Mouse (Mus musculus) limb, embryonic 14.5 days (tissue): Measurements from ENCODE around the gene Slc25a36. TPM values are rescaled to one million over a fixed set of nuclear protein-coding genes. Genes with fewer than 3 reads are reported as not detected.
A peak's percentile ranks its signal among the peaks of the same experiment; 100 is the strongest.

ENCODE experiments used
- ATAC-seq: fragments of 200-750 bp; cut with Nextera tagmentation; 2 replicates; pipeline ENCODE4 v1.8.0; 2017; ENCODE audit warnings: low read depth, moderate number of reproducible peaks, moderate TSS enrichment; ENCODE audit not compliant: low FRiP score
- DNase-seq: peaks from one replicate; pipeline ENCODE4 v3.0.0-alpha.2; 2015; ENCODE audit warnings: low spot score
- H3K27ac ChIP-seq: fragments of 300-500 bp; sonication (generic); replicated peaks from 2 replicates; pipeline ENCODE4 v1.5.1; 2014; ENCODE audit warnings: low read depth, mild to moderate bottlenecking, low read length, moderate library complexity, mixed read lengths
- H3K27me3 ChIP-seq: fragments of 300-500 bp; sonication (generic); 2 replicates; pipeline ENCODE4 v1.6.1; 2014; ENCODE audit warnings: low read length, mixed read lengths; ENCODE audit not compliant: control insufficient read depth, insufficient read depth
- H3K36me3 ChIP-seq: fragments of 300-500 bp; sonication (generic); 2 replicates; pipeline ENCODE4 v1.6.1; 2014; ENCODE audit warnings: mild to moderate bottlenecking, low read length, moderate library complexity, mixed read lengths; ENCODE audit not compliant: control insufficient read depth, insufficient read depth
- H3K4me1 ChIP-seq: fragments of 300-500 bp; sonication (generic); 2 replicates; pipeline ENCODE4 v1.6.1; 2014; ENCODE audit warnings: antibody characterized with exemption, low read length, mixed read lengths; ENCODE audit not compliant: control insufficient read depth, insufficient read depth
- H3K4me2 ChIP-seq: fragments of 300-500 bp; sonication (generic); replicated peaks from 2 replicates; pipeline ENCODE4 v1.6.1; 2014; ENCODE audit warnings: low read depth, mild to moderate bottlenecking, low read length, moderate library complexity; ENCODE audit not compliant: severe bottlenecking
- H3K4me3 ChIP-seq: fragments of 300-500 bp; sonication (generic); replicated peaks from 2 replicates; pipeline ENCODE4 v1.5.1; 2014; ENCODE audit warnings: low read length
- H3K9ac ChIP-seq: fragments of 300-500 bp; sonication (generic); 2 replicates; pipeline ENCODE4 v1.6.1; 2014; ENCODE audit warnings: mild to moderate bottlenecking, low read depth, low read length, moderate library complexity; ENCODE audit not compliant: severe bottlenecking
- H3K9me3 ChIP-seq: fragments of 300-500 bp; sonication (generic); 2 replicates; pipeline ENCODE4 v1.6.1; 2016; ENCODE audit warnings: low read length; ENCODE audit not compliant: control insufficient read depth
- POLR2A ChIP-seq: fragments of 200-500 bp; IDR thresholded peaks from 2 replicates; pipeline ENCODE4 v1.8.0; 2012; ENCODE audit warnings: inconsistent platforms, mild to moderate bottlenecking, moderate library complexity, borderline replicate concordance; ENCODE audit not compliant: insufficient read depth, insufficient read length; ENCODE audit errors: extremely low read depth
- WGBS: fragments of 180-500 bp; shearing (Covaris S2); extraction: QIAGEN DNeasy Blood & Tissue Kit; methylation state at CpG from one replicate; pipeline ENCODE4 v1.1.7; 2014; 5-methylcytosine and 5-hydroxymethylcytosine counted together
- polyA plus RNA-seq, 2 experiments: library from polyadenylated mRNA; depleted of rRNA in 1 of 2; stranded (reverse) in 1 of 2; unstranded in 1 of 2; fragments of >200 nt; fragmentation: Nextera tagmentation in 1 of 2; extraction: Ambion mirVana in 1 of 2; gene quantifications; 2 replicates each; pipeline versions ENCODE4 v1.2.1 to v1.2.3; 2012 to 2014

The Slc25a36 gene
- polyA plus RNA-seq, 2 experiments, result 89.4 to 127 TPM

- Histone ChIP-seq H3K4me2 (no peak overlapping the region), H3K36me3 (peaks cover 65% of the 10 kb centered on the region), H3K9me3 (no peaks in the 10 kb centered on the region), H3K4me3 (no peak overlapping the region), H3K4me1 (no peaks in the 10 kb centered on the region), H3K27me3 (no peaks in the 10 kb centered on the region), H3K9ac (no peak overlapping the region), H3K27ac (no peak overlapping the region)
- ATAC-seq (no peak), DNase-seq (no peak)
- 85% methylated on average over 4 of the region's 4 CpGs for WGBS
- TF ChIP-seq POLR2A, result no peak
Observed at GRCm38 (mm10) chr9:97081106-97081862, 29.7 kb downstream of the Slc25a36 start.

DNA sequence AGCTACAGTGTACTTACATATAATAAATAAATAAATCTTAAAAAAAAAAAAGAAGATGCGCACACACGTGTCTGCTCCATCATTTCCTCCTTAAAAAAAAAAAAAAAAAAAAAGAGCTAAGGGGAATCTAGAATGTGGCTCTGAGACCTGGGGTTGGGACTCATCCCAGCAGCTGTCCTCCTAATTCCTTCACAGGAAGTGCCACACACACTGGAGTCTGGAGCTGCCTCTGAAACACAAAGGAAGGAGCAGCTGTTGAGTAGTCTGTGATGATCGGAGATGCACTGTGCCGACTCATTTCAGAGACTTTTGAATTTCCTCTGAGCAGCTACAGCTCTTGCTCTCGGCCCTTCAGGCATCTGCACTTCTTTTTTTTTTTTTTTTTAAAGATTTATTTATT is 41.0 kb downstream of the Slc25a36 start:
- H3K27ac ChIP-seq, result no peak overlapping the region
- WGBS, result 71% methylated on average over 5 of the region's 5 CpGs
- H3K27me3 ChIP-seq, result no peaks in the 10 kb centered on the region
- no peak overlapping the region for H3K4me3 ChIP-seq
- no peak for ATAC-seq
- TF ChIP-seq POLR2A, result no peak
- peaks cover 17% of the 10 kb centered on the region for H3K4me1 ChIP-seq
- DNase-seq, result no peak
- H3K9ac ChIP-seq, result no peak overlapping the region
- H3K4me2 ChIP-seq, result no peak overlapping the region
- H3K36me3 ChIP-seq, result peaks cover 5% of the 10 kb centered on the region; the same call in 1 of the 2 replicates
- no peaks in the 10 kb centered on the region for H3K9me3 ChIP-seq

GRCm38 (mm10) chr9:97069466-97069865 is 41.5 kb downstream of the Slc25a36 start:
- no peak overlapping the region for H3K4me3 ChIP-seq
- ATAC-seq (no peak), DNase-seq (no peak)
- TF ChIP-seq POLR2A, result no peak
- peaks cover 5% of the 10 kb centered on the region; the same call in 1 of the 2 replicates for H3K36me3 ChIP-seq
- 92% methylated on average over 5 of the region's 5 CpGs for WGBS
- H3K27ac ChIP-seq, result no peak overlapping the region
- no peaks in the 10 kb centered on the region for H3K27me3 ChIP-seq
- H3K9me3 ChIP-seq, result no peaks in the 10 kb centered on the region
- no peak overlapping the region for H3K4me2 ChIP-seq
- H3K4me1 ChIP-seq, result peaks cover 17% of the 10 kb centered on the region
- H3K9ac ChIP-seq, result no peak overlapping the region

GRCm38 (mm10) chr9:97068201-97069095 is 42.5 kb downstream of the Slc25a36 start:
- H3K4me3 ChIP-seq, result no peak overlapping the region
- no peaks in the 10 kb centered on the region for H3K9me3 ChIP-seq
- no peak for TF ChIP-seq POLR2A
- H3K9ac ChIP-seq, result no peak overlapping the region
- H3K36me3 ChIP-seq, result peaks cover 5% of the 10 kb centered on the region; the same call in 1 of the 2 replicates
- no peaks in the 10 kb centered on the region for H3K27me3 ChIP-seq
- DNase-seq, result peak; percentile 95
- no peak overlapping the region for H3K27ac ChIP-seq
- H3K4me2 ChIP-seq, result no peak overlapping the region
- WGBS, result 53% methylated on average over 9 of the region's 9 CpGs
- peak; percentile 78 for ATAC-seq
- peaks cover 17% of the 10 kb centered on the region for H3K4me1 ChIP-seq

DNA sequence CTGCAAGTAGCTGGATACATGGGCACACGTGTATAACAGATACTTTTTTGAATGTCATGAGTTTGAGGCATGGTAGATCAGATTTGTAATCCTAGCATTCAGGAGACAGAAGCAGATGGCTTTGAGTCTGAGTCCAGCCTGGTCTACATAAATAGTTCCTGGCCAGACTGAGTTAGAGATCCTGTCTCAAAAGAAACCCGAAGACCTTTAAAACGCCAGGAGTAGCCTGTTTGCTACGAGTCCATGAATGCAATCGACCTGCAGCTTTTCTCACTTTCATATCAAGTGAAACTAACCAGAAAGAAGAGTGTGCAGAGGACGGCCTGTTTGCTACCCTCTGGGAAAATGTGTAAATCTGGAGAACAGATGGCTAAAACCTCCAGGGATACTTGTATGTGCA is 43.2 kb downstream of the Slc25a36 start:
- no peak for TF ChIP-seq POLR2A
- WGBS, result 69% methylated on average over 6 of the region's 6 CpGs
- ATAC-seq (no peak), DNase-seq (no peak)
- Histone ChIP-seq H3K36me3 (peaks cover 3% of the 10 kb centered on the region; the same call in 1 of the 2 replicates), H3K9ac (no peak overlapping the region), H3K9me3 (no peaks in the 10 kb centered on the region), H3K4me2 (no peak overlapping the region), H3K4me1 (peaks cover 17% of the 10 kb centered on the region), H3K4me3 (no peak overlapping the region), H3K27me3 (no peaks in the 10 kb centered on the region), H3K27ac (no peak overlapping the region)
